Mouse (Mus musculus) lung, adult 2 months (tissue): ENCODE results near the gene Zc3h12c.

ENCODE experiments used
- CTCF ChIP-seq: fragments of 200-500 bp; IDR thresholded peaks from 2 replicates; pipeline ENCODE4 v1.5.1; 2011; ENCODE audit warnings: mild to moderate bottlenecking, low read length, control low read depth; ENCODE audit not compliant: insufficient read depth
- POLR2A ChIP-seq: fragments of 200-500 bp; IDR thresholded peaks from 2 replicates; pipeline ENCODE4 v1.6.1; 2011; ENCODE audit warnings: low read depth, mild to moderate bottlenecking, control low read depth, low read length, borderline replicate concordance; ENCODE audit errors: extremely low read depth

GRCm38 (mm10) chr9:52170671-52171070, 2.3 kb upstream of the Zc3h12c start:
- no peak for TF ChIP-seq POLR2A
- no peak for TF ChIP-seq CTCF
